Mouse (Mus musculus) CH12.LX (cell line): ENCODE measurements around the gene Ap2a2. TPM values are rescaled to one million over a fixed set of nuclear protein-coding genes. Genes with fewer than 3 reads are reported as not detected.

ENCODE experiments used
- DNase-seq: peaks from one replicate; pipeline ENCODE4 v3.0.0-alpha.2; 2013; ENCODE audit errors: extremely low read depth
- H3K27ac ChIP-seq: 2 replicates; pipeline ENCODE4 v1.5.1; 2012; ENCODE audit warnings: low read depth, mild to moderate bottlenecking, control low read depth, moderate library complexity; ENCODE audit not compliant: insufficient read depth
- H3K27me3 ChIP-seq: replicated peaks from 2 replicates; pipeline ENCODE3; 2012; ENCODE audit warnings: inconsistent platforms
- H3K36me3 ChIP-seq, 2 experiments: replicated peaks in 1 of 2; 2 replicates each; pipeline versions ENCODE3 to v1.6.1; 2012; ENCODE audit warnings: inconsistent platforms in 1 of 2, low read length in 1 of 2, mild to moderate bottlenecking in 1 of 2, mixed read lengths in 1 of 2, moderate library complexity in 1 of 2; ENCODE audit not compliant: control insufficient read depth in 1 of 2, insufficient read depth in 1 of 2
- H3K4me1 ChIP-seq, 2 experiments: 2 replicates each; pipeline ENCODE4 v1.6.1; 2012; ENCODE audit warnings: inconsistent platforms in 1 of 2, moderate library complexity in 1 of 2; ENCODE audit not compliant: insufficient read depth in 2 of 2, control insufficient read depth in 1 of 2
- H3K4me2 ChIP-seq: 2 replicates; pipeline ENCODE4 v1.6.1; 2012; ENCODE audit warnings: low read depth, mild to moderate bottlenecking, control low read depth; ENCODE audit not compliant: poor library complexity, insufficient read depth, severe bottlenecking
- H3K4me3 ChIP-seq, 3 experiments: fragments of 150-350 bp in 1 of 3; sonication (generic) in 1 of 3; replicated peaks in 1 of 3; 2 replicates each; pipeline versions ENCODE3 to v1.5.1; 2011 to 2012; ENCODE audit warnings: low read depth in 2 of 3, low read length in 2 of 3, mild to moderate bottlenecking in 2 of 3, moderate library complexity in 2 of 3, control low read depth in 1 of 3, improper control_type of control experiment in 1 of 3, inconsistent platforms in 1 of 3, mixed read lengths in 1 of 3; ENCODE audit not compliant: poor library complexity in 1 of 3
- H3K79me2 ChIP-seq: replicated peaks from 2 replicates; pipeline ENCODE4 v1.6.1; 2012; ENCODE audit warnings: mild to moderate bottlenecking, moderate library complexity; ENCODE audit not compliant: control insufficient read depth, poor library complexity, insufficient read depth, severe bottlenecking; ENCODE audit errors: extremely low read depth
- H3K9ac ChIP-seq: 2 replicates; pipeline ENCODE4 v1.6.1; 2012; ENCODE audit warnings: low read depth, mild to moderate bottlenecking, control low read depth, moderate library complexity; ENCODE audit not compliant: insufficient read depth
- H3K9me3 ChIP-seq: replicated peaks from 2 replicates; pipeline ENCODE3; 2012; ENCODE audit warnings: low read length, inconsistent platforms, mixed read lengths
- CHD1 ChIP-seq: IDR thresholded peaks from 2 replicates; pipeline ENCODE4 v1.6.1; 2012; ENCODE audit warnings: low read depth, low read length, improper control_type of control experiment, inconsistent platforms
- CHD2 ChIP-seq: IDR thresholded peaks from 2 replicates; pipeline ENCODE4 v1.6.1; 2011; ENCODE audit warnings: low read length, improper control_type of control experiment
- GABPA ChIP-seq: IDR thresholded peaks from 2 replicates; pipeline ENCODE4 v1.6.1; 2012; ENCODE audit warnings: low read depth, low read length, improper control_type of control experiment, inconsistent platforms; ENCODE audit not compliant: insufficient replicate concordance
- HCFC1 ChIP-seq: IDR thresholded peaks from 2 replicates; pipeline ENCODE4 v1.6.1; 2012; ENCODE audit warnings: low read depth, mild to moderate bottlenecking, inconsistent platforms, low read length, improper control_type of control experiment
- IRF4 ChIP-seq: IDR thresholded peaks from 2 replicates; pipeline ENCODE4 v1.6.1; 2014; ENCODE audit warnings: low read depth, mild to moderate bottlenecking, inconsistent platforms, low read length, improper control_type of control experiment
- JUN ChIP-seq: IDR thresholded peaks from 2 replicates; pipeline ENCODE4 v1.6.1; 2011; ENCODE audit warnings: low read depth, mild to moderate bottlenecking, low read length, improper control_type of control experiment, moderate library complexity; ENCODE audit not compliant: insufficient read depth
- KAT2A ChIP-seq: IDR thresholded peaks from 2 replicates; pipeline ENCODE4 v1.6.1; 2012; ENCODE audit warnings: low read length, improper control_type of control experiment, inconsistent platforms; ENCODE audit not compliant: insufficient replicate concordance
- MAFK ChIP-seq: IDR thresholded peaks from 2 replicates; pipeline ENCODE4 v1.6.1; 2011; ENCODE audit warnings: low read length, improper control_type of control experiment; ENCODE audit not compliant: insufficient replicate concordance
- MAX ChIP-seq: IDR thresholded peaks from 2 replicates; pipeline ENCODE4 v1.6.1; 2011; ENCODE audit warnings: low read length, improper control_type of control experiment
- MYC ChIP-seq: IDR thresholded peaks from 2 replicates; pipeline ENCODE4 v1.6.1; 2011; ENCODE audit warnings: low read depth, mild to moderate bottlenecking, improper control_type of control experiment, low read length
- NRF1 ChIP-seq: IDR thresholded peaks from 2 replicates; pipeline ENCODE4 v1.6.1; 2014; ENCODE audit warnings: low read depth, mild to moderate bottlenecking, inconsistent platforms, low read length, improper control_type of control experiment, moderate library complexity
- POLR2AphosphoS2 ChIP-seq: IDR thresholded peaks from 2 replicates; pipeline ENCODE4 v1.6.1; 2011; ENCODE audit warnings: low read depth, low read length, improper control_type of control experiment
- SIN3A ChIP-seq: IDR thresholded peaks from 2 replicates; pipeline ENCODE4 v1.6.1; 2012; ENCODE audit warnings: low read length, improper control_type of control experiment, inconsistent platforms
- TBP ChIP-seq: conservative IDR thresholded peaks from 2 replicates; pipeline ENCODE4 v1.6.1; 2011; ENCODE audit warnings: low read depth, low read length, improper control_type of control experiment
- TCF12 ChIP-seq: IDR thresholded peaks from 2 replicates; pipeline ENCODE4 v1.6.1; 2014; ENCODE audit warnings: low read depth, mild to moderate bottlenecking, inconsistent platforms, low read length, improper control_type of control experiment
- UBTF ChIP-seq: IDR thresholded peaks from 2 replicates; pipeline ENCODE4 v1.6.1; 2012; ENCODE audit warnings: low read depth, mild to moderate bottlenecking, inconsistent platforms, low read length, improper control_type of control experiment, moderate library complexity
- USF1 ChIP-seq: IDR thresholded peaks from 2 replicates; pipeline ENCODE4 v1.6.1; 2014; ENCODE audit warnings: low read depth, mild to moderate bottlenecking, inconsistent platforms, low read length, improper control_type of control experiment
- USF2 ChIP-seq: conservative IDR thresholded peaks from 2 replicates; pipeline ENCODE4 v1.6.1; 2011; ENCODE audit warnings: low read depth, low read length, improper control_type of control experiment
- ZC3H11A ChIP-seq: IDR thresholded peaks from 2 replicates; pipeline ENCODE4 v1.6.1; 2012; ENCODE audit warnings: low read depth, mild to moderate bottlenecking, inconsistent platforms, low read length, improper control_type of control experiment
- ZNF384 ChIP-seq: IDR thresholded peaks from 2 replicates; pipeline ENCODE4 v1.6.1; 2012; ENCODE audit warnings: low read depth, low read length, improper control_type of control experiment, inconsistent platforms
- dilution Hi-C: fragments of 300-500 bp; cut with MboI; formaldehyde crosslinking; loops from 2 replicates; pipeline ENCODE4 v1.14.3; 2020; ENCODE audit warnings: low sequenced_read_pairs; ENCODE audit not compliant: extremely low pct_unique_long_range_greater_than_20kb, extremely low pct_ligation_motif_present
- in situ Hi-C: fragments of 300-500 bp; cut with MboI; formaldehyde crosslinking; loops from 3 replicates; pipeline ENCODE4 v1.14.3; 2019; ENCODE audit warnings: low sequenced_read_pairs, low pct_ligation_motif_present, low pct_unique_long_range_greater_than_20kb, mixed read lengths
- polyA plus RNA-seq: library from polyadenylated mRNA; unstranded; fragments of >175 nt; gene quantifications from 2 replicates; pipeline ENCODE4 v1.2.1, GENCODE M21; 2012; ENCODE audit warnings: low read depth; ENCODE audit not compliant: insufficient read length
- total RNA-seq, 2 experiments: library from RNA; depleted of rRNA; stranded (reverse); fragments of 300-350 nt in 1 of 2; fragments of >200 nt in 1 of 2; gene quantifications; 2 replicates each; pipeline ENCODE4 v1.2.3; 2012 to 2014

Gene Ap2a2
- total and polyA plus RNA-seq, 3 experiments = 30.0 to 50.7 (median 43.1) TPM

GRCm38 (mm10) chr7:141652191-141652590 is 90.2 kb downstream of the Ap2a2 start:
- no peak overlapping the region for H3K27ac ChIP-seq
- in situ Hi-C loops = no loop called here
- H3K4me3 ChIP-seq = no peak overlapping the region
- H3K9me3 ChIP-seq = no peaks in the 10 kb centered on the region
- no peak for TF ChIP-seq TBP
- H3K79me2 ChIP-seq = no peaks in the 10 kb centered on the region
- dilution Hi-C loops = no loop called here
- no peak overlapping the region for H3K9ac ChIP-seq
- no peaks in the 10 kb centered on the region for H3K36me3 ChIP-seq
- H3K27me3 ChIP-seq = peaks cover 75% of the 10 kb centered on the region
- peaks cover 0 to 2% of the 10 kb centered on the region in 2 experiments; a peak in 1 of 4 replicates for H3K4me1 ChIP-seq
- no peak for DNase-seq
- H3K4me2 ChIP-seq = no peak overlapping the region

- no peak overlapping the region for H3K9ac ChIP-seq
- no peaks in the 10 kb centered on the region for H3K9me3 ChIP-seq
- H3K79me2 ChIP-seq = no peaks in the 10 kb centered on the region
- no peaks in the 10 kb centered on the region for H3K36me3 ChIP-seq
- peaks cover 74% of the 10 kb centered on the region for H3K27me3 ChIP-seq
- dilution Hi-C loops (no loop called here), in situ Hi-C loops (no loop called here)
- no peak for TF ChIP-seq POLR2AphosphoS2
- TF ChIP-seq HCFC1 = no peak
- TF ChIP-seq SIN3A = no peak
- TF ChIP-seq JUN = no peak
- no peak for TF ChIP-seq USF2
- no peak for TF ChIP-seq UBTF
- no peak for TF ChIP-seq MAFK
- TF ChIP-seq IRF4 = no peak
- no peak for TF ChIP-seq MYC
- no peak for TF ChIP-seq CHD1
- TF ChIP-seq NRF1 = no peak
- no peak for TF ChIP-seq MAX
- TF ChIP-seq GABPA = no peak
- TF ChIP-seq KAT2A = no peak
- no peak for TF ChIP-seq CHD2
- no peak for TF ChIP-seq TCF12
- TF ChIP-seq ZC3H11A = no peak
- TF ChIP-seq ZNF384 = no peak
- no peak for TF ChIP-seq USF1
- no peak overlapping the region for H3K27ac ChIP-seq
- no peak overlapping the region for H3K4me3 ChIP-seq
- H3K4me1 ChIP-seq = no peaks in the 10 kb centered on the region
- no peak overlapping the region for H3K4me2 ChIP-seq
- no peak for DNase-seq
These were observed 98.4 kb downstream of the Ap2a2 start for GRCm38 (mm10) chr7:141660346-141660745.
